Comparison of ENCODE assay signal across 8 mouse cellular contexts in the genomic region with DNA sequence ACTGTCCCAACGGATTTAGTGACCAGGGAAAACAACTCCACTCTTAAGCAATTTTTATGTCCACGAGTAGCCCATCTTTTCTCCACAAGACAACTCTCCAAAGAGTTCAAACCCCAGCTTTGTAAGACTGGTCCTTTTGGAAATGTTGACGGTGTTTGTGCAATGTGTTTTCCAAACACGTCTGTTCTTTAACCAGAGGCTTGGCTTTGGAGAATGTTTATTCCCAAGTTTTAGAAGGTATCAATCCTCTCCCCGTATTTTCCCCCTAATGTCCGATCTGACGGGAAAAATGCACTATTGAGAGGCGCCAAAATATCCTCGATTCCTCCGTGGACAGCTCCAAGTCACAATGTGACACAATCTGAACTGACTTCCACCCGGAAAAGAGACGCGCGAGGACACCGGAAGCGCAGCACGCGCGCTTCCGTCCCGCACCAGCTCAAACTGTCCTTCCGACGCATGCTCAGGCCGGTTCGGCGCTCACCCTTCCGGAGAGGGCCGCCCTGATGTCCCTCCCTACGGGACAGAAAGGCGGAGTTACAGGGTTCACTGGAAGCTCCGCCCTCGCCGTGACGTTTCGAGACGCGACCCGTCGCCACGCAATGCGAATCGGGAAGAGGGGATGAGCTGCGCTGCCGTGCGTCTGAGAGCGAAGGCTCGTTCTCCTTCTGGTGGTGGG. TPM values are rescaled to one million over a fixed set of nuclear protein-coding genes. Genes with fewer than 3 reads are reported as not detected.
DNase-seq lines count a peak whose midpoint lies in the region; ATAC-seq lines count a peak whose summit lies in the region.

Gene Usp8 (plus strand): TSS at position 570 of the 679 bp plus-strand sequence.

- peak within 1 kb of the TSS; percentile 72 for H3K4me2 ChIP-seq in hindbrain, embryonic 14.5 days (replicated peaks)

- no peaks in the 10 kb centered on the region for H3K36me3 ChIP-seq in hindbrain, embryonic 14.5 days (replicated peaks; ENCODE audit: control insufficient read depth, insufficient read depth)

- peak within 1 kb of the TSS; percentile 81 for H3K9ac ChIP-seq in hindbrain, embryonic 14.5 days

- H3K27ac ChIP-seq in hindbrain, embryonic 14.5 days, result peak within 1 kb of the TSS; percentile 86

- H3K4me3 ChIP-seq in hindbrain, embryonic 14.5 days (replicated peaks; ENCODE audit: low read length), result peak within 1 kb of the TSS; percentile 74

- no peaks in the 10 kb centered on the region for H3K9me3 ChIP-seq in hindbrain, embryonic 14.5 days (ENCODE audit: control insufficient read depth, low read length)

- ATAC-seq in hindbrain, embryonic 14.5 days (ENCODE audit: low FRiP score), result peak; percentile 100

- WGBS in hindbrain, embryonic 14.5 days, result 4% methylated on average over 47 of the region's 47 CpGs

- H3K27me3 ChIP-seq in hindbrain, embryonic 14.5 days (ENCODE audit: control insufficient read depth, insufficient read depth, low read length), result no peaks in the 10 kb centered on the region

- DNase-seq in R1 (ENCODE audit: low read depth, low spot score), result peak; percentile 98
- peak; percentile 97 to 98 for DNase-seq in cerebellum, postnatal 25 days
- DNase-seq in frontal cortex, postnatal 25 days (ENCODE audit: low spot score in 2 of 2), result peak; percentile 93 to 95
- DNase-seq in hindbrain, embryonic 14.5 days (ENCODE audit: low spot score), result peak; percentile 99
- DNase-seq in layer of hippocampus, postnatal 36 days, result peak; percentile 98 to 99
- DNase-seq in lung, postnatal 36 days, result peak; percentile 99
- DNase-seq in retina, postnatal 1 day, result peak; percentile 99
- peak; percentile 96 to 97 for DNase-seq in urinary bladder, adult 18-20 months (ENCODE audit: low spot score in 2 of 2)

- H3K4me1 ChIP-seq in hindbrain, embryonic 14.5 days (replicated peaks; ENCODE audit: control insufficient read depth, insufficient read depth, low read length), result peaks cover 11% of the 10 kb centered on the region

RNA-seq across cellular contexts. Expression of gene Usp8, which starts in this region (rescaled TPM):
- 30.0 and 35.2 TPM in 2 replicates for polyA plus RNA-seq in hindbrain, embryonic 14.5 days (2014; fragmentation: Nextera tagmentation; extraction: Ambion mirVana)
- 10 to 100 TPM; 49.9 to 52.4 TPM for total RNA-seq in layer of hippocampus, postnatal 36 days (2021)

Comparison
In these comparisons a context has a peak if more than half of its experiments do, and no peak if none do; other contexts are left out.
1. Peak in every context shown above with its lines: DNase-seq, ATAC-seq, H3K4me3 ChIP-seq and H3K27ac ChIP-seq.